8 mouse cellular contexts compared by ENCODE assay signal in the genomic region with DNA sequence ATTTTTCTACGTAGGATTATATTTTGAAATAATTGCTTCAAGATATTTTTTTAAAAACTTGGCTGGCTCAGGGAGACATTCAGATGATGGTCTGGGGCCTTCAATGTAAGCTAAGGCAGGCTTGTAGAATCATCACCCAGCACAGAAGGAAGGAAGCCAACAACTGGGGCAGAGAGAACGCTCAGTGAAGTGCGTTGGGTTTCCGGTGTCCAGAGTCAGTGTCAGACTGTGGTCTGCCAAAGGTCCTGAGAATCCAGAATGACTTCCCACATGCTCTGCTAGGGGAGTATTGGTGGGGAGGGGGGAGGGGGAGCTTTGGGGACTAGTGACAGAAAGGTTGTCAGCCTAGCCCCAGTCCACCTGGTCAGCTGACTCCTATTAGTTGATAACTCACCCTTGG.
DNase-seq lines count a peak whose midpoint lies in the region; ATAC-seq and TF ChIP-seq lines count a peak whose summit lies in the region.

No protein-coding gene starts in this region.

- H3K9ac ChIP-seq in liver, embryonic 14.5 days (replicated peaks): no peak overlapping the region
- no peak overlapping the region; the same call in 1 of the 2 replicates for H3K9ac ChIP-seq in stomach, embryonic 15.5 days

- H3K27me3 ChIP-seq in liver, embryonic 14.5 days (ENCODE audit: control insufficient read depth, insufficient read depth, low read length): no peaks in the 10 kb centered on the region
- no peaks in the 10 kb centered on the region for H3K27me3 ChIP-seq in stomach, embryonic 15.5 days (replicated peaks)

- H3K9me3 ChIP-seq in liver, embryonic 14.5 days (ENCODE audit: control insufficient read depth, low read length): no peaks in the 10 kb centered on the region
- no peaks in the 10 kb centered on the region for H3K9me3 ChIP-seq in stomach, embryonic 15.5 days

- TF ChIP-seq CTCF in left cerebral cortex, adult 2 months (IDR thresholded peaks at IDR 0.05): no peak
- TF ChIP-seq CTCF in liver, embryonic 14.5 days (IDR thresholded peaks at IDR 0.05; ENCODE audit: low read depth): no peak

- no peak for ATAC-seq in liver, embryonic 14.5 days (ENCODE audit: insufficient read depth)
- ATAC-seq in stomach, embryonic 15.5 days (ENCODE audit: insufficient read depth, low FRiP score, low read depth): no peak; the same call in 1 of the 2 replicates
- no peak for ATAC-seq in CD4-positive, CD25-positive, alpha-beta regulatory T cell, adult 4 months

- TF ChIP-seq EP300 in liver, embryonic 14.5 days (IDR thresholded peaks at IDR 0.05; ENCODE audit: low read depth): no peak

- H3K27ac ChIP-seq in left cerebral cortex, adult 2 months: peak overlapping the region; percentile 51; the same call in 1 of the 2 replicates
- H3K27ac ChIP-seq in liver, embryonic 14.5 days: no peak overlapping the region
- peak overlapping the region; percentile 89 for H3K27ac ChIP-seq in stomach, embryonic 15.5 days

- intact Hi-C loops in left cerebral cortex, adult 2 months (cut with DNase I): loop anchor here (2.0 to 5.0 kb wide), 5 partner anchors 197 to 642 kb away; a partner anchor contains a TSS
- intact Hi-C loops in left cerebral cortex, postnatal 25 days (cut with DNase I): loop anchor here (2.0 to 5.0 kb wide), 4 partner anchors 227 to 642 kb away; a partner anchor contains a TSS
- intact Hi-C loops in heart, postnatal 14 days (cut with DNase I): loop anchor here (2.0 to 5.0 kb wide), 6 partner anchors 42 to 642 kb away; a partner anchor contains a TSS

- H3K4me1 ChIP-seq in liver, embryonic 14.5 days (replicated peaks; ENCODE audit: control insufficient read depth in 2 of 2, insufficient read depth in 2 of 2, low read length in 1 of 2): peaks cover 0 to 2% of the 10 kb centered on the region in 2 experiments; a peak in 1 of 4 replicates
- H3K4me1 ChIP-seq in stomach, embryonic 15.5 days: peaks cover 27% of the 10 kb centered on the region

- H3K4me2 ChIP-seq in liver, embryonic 14.5 days (ENCODE audit: low read depth): peak overlapping the region; percentile 44
- H3K4me2 ChIP-seq in stomach, embryonic 15.5 days: peak overlapping the region; percentile 57

- H3K4me3 ChIP-seq in left cerebral cortex, adult 2 months: peak overlapping the region; percentile 32
- no peak overlapping the region for H3K4me3 ChIP-seq in liver, embryonic 14.5 days (ENCODE audit: insufficient read depth in 1 of 2, low read depth in 2 of 2, low read length in 2 of 2)
- H3K4me3 ChIP-seq in stomach, embryonic 15.5 days (replicated peaks): peak overlapping the region; percentile 22; the same call in 1 of the 2 replicates

- no peak for DNase-seq in left cerebral cortex, adult 2 months (ENCODE audit: extremely low spot score in 1 of 2, low spot score in 2 of 2)
- no peak for DNase-seq in left cerebral cortex, postnatal 25 days (ENCODE audit: low spot score in 2 of 2)
- peak; percentile 32 to 34 for DNase-seq in heart, postnatal 14 days
- no peak for DNase-seq in liver, embryonic 14.5 days (ENCODE audit: low read depth in 3 of 3, low spot score in 3 of 3)
- no peak for DNase-seq in cerebellum, postnatal 10 days
- no peak for DNase-seq in right cerebral cortex, postnatal 25 days

- 15% methylated on average over 4 of the region's 4 CpGs for WGBS in liver, embryonic 14.5 days (ENCODE audit: insufficient replicate concordance)
- 27% methylated on average over 4 of the region's 4 CpGs for WGBS in stomach, embryonic 15.5 days

- no peaks in the 10 kb centered on the region for H3K36me3 ChIP-seq in liver, embryonic 14.5 days (replicated peaks; ENCODE audit: control insufficient read depth, insufficient read depth, low read depth)
- H3K36me3 ChIP-seq in stomach, embryonic 15.5 days: no peaks in the 10 kb centered on the region

Comparison
In these comparisons a context has a peak if more than half of its experiments do, and no peak if none do; other contexts are left out.
1. DNase-seq: peak in heart, postnatal 14 days (2 of 2); none in left cerebral cortex, adult 2 months (0 of 2), left cerebral cortex, postnatal 25 days (0 of 2), liver, embryonic 14.5 days (0 of 3), cerebellum, postnatal 10 days (0 of 2) and right cerebral cortex, postnatal 25 days (single experiment).
2. H3K4me3 ChIP-seq: peak in left cerebral cortex, adult 2 months (single experiment) and stomach, embryonic 15.5 days (single experiment); none in liver, embryonic 14.5 days (0 of 2).